ENCODE assay signal across 10 mouse cellular contexts in genomic region chr17:27800710-27801648, GRCm38 (mm10). TPM values are rescaled to one million over a fixed set of nuclear protein-coding genes. Genes with fewer than 3 reads are reported as not detected.
DNase-seq lines count a peak whose midpoint lies in the region; ATAC-seq lines count a peak whose summit lies in the region.
"Had no signal": no experiment of that assay in that cellular context is flagged by ENCODE, and none has a peak within 500 bp of the region (broad histone marks: within the 10 kb centered on the region; RNA-seq: fewer than 3 reads in every experiment).

No protein-coding gene starts in this region.

- H3K4me3 ChIP-seq in kidney, embryonic 14.5 days (ENCODE audit: low read length), result no peak overlapping the region
- H3K4me3 ChIP-seq: erythroblast, embryonic 14.5 days had no signal

- H3K4me2 ChIP-seq in kidney, embryonic 14.5 days (replicated peaks; ENCODE audit: low read depth, low read length), result no peak overlapping the region; the same call in 1 of the 2 replicates

- WGBS in kidney, embryonic 14.5 days, result 74% methylated on average over 9 of the region's 9 CpGs

- peaks cover 42% of the 10 kb centered on the region for H3K4me1 ChIP-seq in kidney, embryonic 14.5 days (ENCODE audit: control insufficient read depth, insufficient read depth, low read length)

- no peak for ATAC-seq in kidney, embryonic 14.5 days (ENCODE audit: low FRiP score, low TSS enrichment)
- peak; percentile 74 for ATAC-seq in granulocyte monocyte progenitor cell, adult 5-6 weeks (replicated peaks; ENCODE audit: poor library complexity, severe bottlenecking)
- peak; percentile 55 for ATAC-seq in megakaryocyte, adult 5-6 weeks (ENCODE audit: poor library complexity, severe bottlenecking)

- H3K27me3 ChIP-seq in kidney, embryonic 14.5 days (ENCODE audit: control insufficient read depth, insufficient read depth, low read length), result no peaks in the 10 kb centered on the region

- no peak overlapping the region for H3K9ac ChIP-seq in kidney, embryonic 14.5 days (ENCODE audit: low read depth, low read length)

- no peaks in the 10 kb centered on the region for H3K9me3 ChIP-seq in kidney, embryonic 14.5 days (ENCODE audit: control insufficient read depth, low read length)

- DNase-seq in kidney, adult 18-20 months, result no peak
- DNase-seq in MN1 (ENCODE audit: low spot score), result peak; percentile 36
- DNase-seq in adrenal gland, adult (ENCODE audit: inconsistent age in 2 of 2, low spot score in 1 of 2), result no peak
- DNase-seq in adrenal gland, adult 18-20 months (ENCODE audit: low spot score in 2 of 2), result no peak
- DNase-seq in urinary bladder, postnatal 14 days (ENCODE audit: low spot score), result no peak
- DNase-seq: adrenal gland, postnatal 10 days had no signal

- H3K36me3 ChIP-seq in kidney, embryonic 14.5 days (ENCODE audit: control insufficient read depth, insufficient read depth, low read length), result no peaks in the 10 kb centered on the region

- peak overlapping the region; percentile 74; the same call in 1 of the 2 replicates for H3K27ac ChIP-seq in kidney, embryonic 14.5 days (ENCODE audit: low read depth, low read length)

RNA-seq across cellular contexts. Expression of gene D17Wsu92e, which starts 19.5 kb away (rescaled TPM):
- 15.3 and 21.6 TPM in 2 replicates for polyA plus RNA-seq in kidney, embryonic 14.5 days (2014; fragmentation: Nextera tagmentation; extraction: Ambion mirVana)
- 47.9 and 51.2 TPM in 2 replicates for total RNA-seq in granulocyte monocyte progenitor cell, adult 5-6 weeks (2014; fragmentation: Nextera tagmentation)
- 46.3 and 50.6 TPM in 2 replicates for total RNA-seq in granulocyte monocyte progenitor cell, adult 5-6 weeks (2017)
- total RNA-seq in megakaryocyte, adult 5-6 weeks (2015), result 40.4 and 43.6 TPM in 2 replicates
- total RNA-seq in megakaryocyte, adult 5-6 weeks (2017), result 60.4 and 72.7 TPM in 2 replicates
- total RNA-seq in adrenal gland, adult 18-20 months (2021), result 100 to 1,000 TPM; 158 to 188 TPM

RNA-seq across cellular contexts. Expression of gene Snrpc, which starts 37.0 kb away (rescaled TPM):
- polyA plus RNA-seq in kidney, embryonic 14.5 days (2014; fragmentation: Nextera tagmentation; extraction: Ambion mirVana), result 349 and 425 TPM in 2 replicates
- total RNA-seq in granulocyte monocyte progenitor cell, adult 5-6 weeks (2014; fragmentation: Nextera tagmentation), result 132 and 184 TPM in 2 replicates
- 117 and 161 TPM in 2 replicates for total RNA-seq in granulocyte monocyte progenitor cell, adult 5-6 weeks (2017)
- total RNA-seq in megakaryocyte, adult 5-6 weeks (2015), result 109 and 136 TPM in 2 replicates
- 97.1 and 98.6 TPM in 2 replicates for total RNA-seq in megakaryocyte, adult 5-6 weeks (2017)
- 10 to 100 TPM; 66.1 to 66.6 TPM for total RNA-seq in adrenal gland, adult 18-20 months (2021)

RNA-seq across cellular contexts. Expression of gene Uhrf1bp1, which starts 55.3 kb away (rescaled TPM):
- polyA plus RNA-seq in kidney, embryonic 14.5 days (2014; fragmentation: Nextera tagmentation; extraction: Ambion mirVana), result 6.2 and 7.4 TPM in 2 replicates
- total RNA-seq in granulocyte monocyte progenitor cell, adult 5-6 weeks (2014; fragmentation: Nextera tagmentation), result 13.6 and 19.4 TPM in 2 replicates
- total RNA-seq in granulocyte monocyte progenitor cell, adult 5-6 weeks (2017), result 6.7 and 6.9 TPM in 2 replicates
- total RNA-seq in megakaryocyte, adult 5-6 weeks (2015), result 2.6 and 3.5 TPM in 2 replicates
- 3.0 and 3.1 TPM in 2 replicates for total RNA-seq in megakaryocyte, adult 5-6 weeks (2017)
- 10 to 100 TPM; 19.7 to 33.5 TPM for total RNA-seq in adrenal gland, adult 18-20 months (2021)
